Mouse (Mus musculus) kidney, embryonic 16.5 days (tissue): Measurements from ENCODE around the gene 4930568D16Rik. TPM values are rescaled to one million over a fixed set of nuclear protein-coding genes. Genes with fewer than 3 reads are reported as not detected.

ENCODE experiments used
- ATAC-seq: fragments of 200-750 bp; cut with Nextera tagmentation; 2 replicates; pipeline ENCODE4 v1.8.0; 2017; ENCODE audit warnings: moderate TSS enrichment; ENCODE audit not compliant: low FRiP score, low TSS enrichment
- H3K27ac ChIP-seq: fragments of 300-500 bp; sonication (generic); 2 replicates; pipeline ENCODE4 v1.5.1; 2014; ENCODE audit warnings: low read length
- H3K27me3 ChIP-seq: fragments of 300-500 bp; sonication (generic); 2 replicates; pipeline ENCODE4 v1.6.1; 2014; ENCODE audit warnings: low read length, control low read depth, mixed read lengths; ENCODE audit not compliant: insufficient read depth
- H3K36me3 ChIP-seq: fragments of 300-500 bp; sonication (generic); 2 replicates; pipeline ENCODE4 v1.6.1; 2014; ENCODE audit warnings: low read length, control low read depth, mixed read lengths; ENCODE audit not compliant: insufficient read depth
- H3K4me1 ChIP-seq: fragments of 300-500 bp; sonication (generic); 2 replicates; pipeline ENCODE4 v1.6.1; 2014; ENCODE audit warnings: low read length, control low read depth, mixed read lengths; ENCODE audit not compliant: insufficient read depth
- H3K4me2 ChIP-seq: fragments of 300-500 bp; sonication (generic); replicated peaks from 2 replicates; pipeline ENCODE4 v1.6.1; 2014; ENCODE audit warnings: low read depth, low read length
- H3K4me3 ChIP-seq: fragments of 300-500 bp; sonication (generic); 2 replicates; pipeline ENCODE4 v1.5.1; 2014; ENCODE audit warnings: mild to moderate bottlenecking, low read length
- H3K9ac ChIP-seq: fragments of 300-500 bp; sonication (generic); replicated peaks from 2 replicates; pipeline ENCODE4 v1.6.1; 2014; ENCODE audit warnings: low read length
- H3K9me3 ChIP-seq: fragments of 300-500 bp; sonication (generic); 2 replicates; pipeline ENCODE4 v1.6.1; 2016; ENCODE audit warnings: low read length, control low read depth
- WGBS: fragments of 180-500 bp; shearing (Covaris S2); extraction: QIAGEN DNeasy Blood & Tissue Kit; methylation state at CpG from one replicate; pipeline ENCODE4 v1.1.7; 2014; 5-methylcytosine and 5-hydroxymethylcytosine counted together
- polyA plus RNA-seq: library from polyadenylated mRNA; unstranded; fragments of >200 nt; fragmentation: Nextera tagmentation; extraction: Ambion mirVana; gene quantifications from 2 replicates; pipeline ENCODE4 v1.2.1, GENCODE M21; 2015

Gene 4930568D16Rik
- polyA plus RNA-seq, 1 experiment from 2014 or later = not detected

- Histone ChIP-seq H3K4me3 (no peak overlapping the region), H3K9me3 (no peaks in the 10 kb centered on the region), H3K4me1 (peaks cover 11% of the 10 kb centered on the region; the same call in 1 of the 2 replicates), H3K4me2 (no peak overlapping the region), H3K27ac (no peak overlapping the region), H3K27me3 (no peaks in the 10 kb centered on the region), H3K9ac (no peak overlapping the region), H3K36me3 (no peaks in the 10 kb centered on the region)
- WGBS = 80% methylated on average over 2 of the region's 2 CpGs
- no peak for ATAC-seq
Observed at GRCm38 (mm10) chr2:35331205-35331604, 36.3 kb downstream of the 4930568D16Rik start.

GRCm38 (mm10) chr2:35329061-35329460, 38.5 kb downstream of the 4930568D16Rik start:
- no peaks in the 10 kb centered on the region for H3K27me3 ChIP-seq
- ATAC-seq = no peak
- WGBS = 88% methylated on average over 2 of the region's 2 CpGs
- H3K36me3 ChIP-seq = no peaks in the 10 kb centered on the region
- no peaks in the 10 kb centered on the region for H3K9me3 ChIP-seq
- no peak overlapping the region for H3K4me2 ChIP-seq
- no peak overlapping the region for H3K9ac ChIP-seq
- H3K4me3 ChIP-seq = no peak overlapping the region
- no peak overlapping the region for H3K27ac ChIP-seq
- H3K4me1 ChIP-seq = no peaks in the 10 kb centered on the region

- Histone ChIP-seq H3K9me3 (no peaks in the 10 kb centered on the region), H3K27ac (no peak overlapping the region), H3K4me1 (no peaks in the 10 kb centered on the region), H3K4me2 (no peak overlapping the region), H3K9ac (no peak overlapping the region), H3K27me3 (no peaks in the 10 kb centered on the region), H3K36me3 (no peaks in the 10 kb centered on the region), H3K4me3 (no peak overlapping the region)
- WGBS = 49% methylated on average over 11 of the region's 11 CpGs
- ATAC-seq = no peak
Observed at GRCm38 (mm10) chr2:35328064-35328792, 39.3 kb downstream of the 4930568D16Rik start.

- Histone ChIP-seq H3K4me2 (peak overlapping the region; percentile 26; the same call in 1 of the 2 replicates), H3K4me3 (no peak overlapping the region), H3K4me1 (no peaks in the 10 kb centered on the region), H3K9me3 (no peaks in the 10 kb centered on the region), H3K27ac (peak overlapping the region; percentile 56; the same call in 1 of the 2 replicates), H3K36me3 (no peaks in the 10 kb centered on the region), H3K9ac (no peak overlapping the region), H3K27me3 (no peaks in the 10 kb centered on the region)
- no peak for ATAC-seq
- WGBS = 63% methylated on average over 10 of the region's 10 CpGs
Observed at GRCm38 (mm10) chr2:35327583-35327982, 39.9 kb downstream of the 4930568D16Rik start.

GRCm38 (mm10) chr2:35326931-35327330, 40.6 kb downstream of the 4930568D16Rik start:
- Histone ChIP-seq H3K27ac (0 out of 2 replicates have a peak overlapping the region, but pooled peaks have one; percentile 1), H3K4me2 (no peak overlapping the region), H3K36me3 (no peaks in the 10 kb centered on the region), H3K4me1 (no peaks in the 10 kb centered on the region), H3K27me3 (no peaks in the 10 kb centered on the region), H3K9ac (no peak overlapping the region), H3K9me3 (no peaks in the 10 kb centered on the region), H3K4me3 (no peak overlapping the region)
- no peak for ATAC-seq
- 64% methylated on average over 1 of the region's 1 CpGs for whole genome bisulfite sequencing

GRCm38 (mm10) chr2:35325930-35326329, 41.6 kb downstream of the 4930568D16Rik start:
- WGBS = 58% methylated on average over 10 of the region's 10 CpGs

GRCm38 (mm10) chr2:35322404-35323164, 44.9 kb downstream of the 4930568D16Rik start:
- Histone ChIP-seq H3K27ac (no peak overlapping the region), H3K4me3 (no peak overlapping the region), H3K4me2 (no peak overlapping the region), H3K4me1 (no peaks in the 10 kb centered on the region), H3K9me3 (no peaks in the 10 kb centered on the region), H3K9ac (no peak overlapping the region), H3K36me3 (no peaks in the 10 kb centered on the region), H3K27me3 (no peaks in the 10 kb centered on the region)
- no peak for ATAC-seq
- 65% methylated on average over 10 of the region's 10 CpGs for WGBS

More at GRCm38 (mm10) chr2:35325930-35326329, 41.6 kb downstream of the 4930568D16Rik start:
- H3K9me3 ChIP-seq = no peaks in the 10 kb centered on the region
- no peaks in the 10 kb centered on the region for H3K27me3 ChIP-seq
- no peak overlapping the region for H3K9ac ChIP-seq
- no peak overlapping the region for H3K4me2 ChIP-seq
- no peaks in the 10 kb centered on the region for H3K36me3 ChIP-seq
- H3K4me1 ChIP-seq = no peaks in the 10 kb centered on the region
- no peak overlapping the region for H3K4me3 ChIP-seq
- ATAC-seq = no peak
- H3K27ac ChIP-seq = no peak overlapping the region

GRCm38 (mm10) chr2:35320399-35320798, 47.1 kb downstream of the 4930568D16Rik start:
- Histone ChIP-seq H3K9me3 (no peaks in the 10 kb centered on the region), H3K9ac (no peak overlapping the region), H3K4me3 (no peak overlapping the region), H3K27ac (no peak overlapping the region), H3K4me2 (no peak overlapping the region), H3K36me3 (no peaks in the 10 kb centered on the region), H3K4me1 (no peaks in the 10 kb centered on the region), H3K27me3 (no peaks in the 10 kb centered on the region)
- WGBS = 92% methylated on average over 15 of the region's 15 CpGs
- no peak for ATAC-seq

GRCm38 (mm10) chr2:35318405-35318804, 49.1 kb downstream of the 4930568D16Rik start:
- no peak for ATAC-seq
- WGBS = 67% methylated on average over 12 of the region's 12 CpGs

GRCm38 (mm10) chr2:35317604-35318003, 49.9 kb downstream of the 4930568D16Rik start:
- Histone ChIP-seq H3K4me3 (no peak overlapping the region), H3K9ac (no peak overlapping the region), H3K9me3 (no peaks in the 10 kb centered on the region), H3K4me1 (peaks cover 8% of the 10 kb centered on the region; the same call in 1 of the 2 replicates), H3K27me3 (no peaks in the 10 kb centered on the region), H3K36me3 (no peaks in the 10 kb centered on the region), H3K27ac (no peak overlapping the region), H3K4me2 (no peak overlapping the region)
- no peak for ATAC-seq
- WGBS = 88% methylated on average over 4 of the region's 4 CpGs

More at GRCm38 (mm10) chr2:35318405-35318804, 49.1 kb downstream of the 4930568D16Rik start:
- Histone ChIP-seq H3K4me1 (peaks cover 8% of the 10 kb centered on the region; the same call in 1 of the 2 replicates), H3K27ac (no peak overlapping the region), H3K4me2 (no peak overlapping the region), H3K4me3 (no peak overlapping the region), H3K36me3 (no peaks in the 10 kb centered on the region), H3K9ac (no peak overlapping the region), H3K27me3 (no peaks in the 10 kb centered on the region), H3K9me3 (no peaks in the 10 kb centered on the region)
